Mouse (Mus musculus) ES-Bruce4 (cell line): Measurements from ENCODE around the gene March11. TPM values are rescaled to one million over a fixed set of nuclear protein-coding genes. Genes with fewer than 3 reads are reported as not detected.

Experiments
- H3K27ac ChIP-seq: 2 replicates; pipeline ENCODE4 v1.5.1; 2012; ENCODE audit warnings: low read length, inconsistent platforms; ENCODE audit not compliant: insufficient read depth
- H3K27me3 ChIP-seq: 2 replicates; pipeline ENCODE4 v1.6.1; 2012; ENCODE audit warnings: mild to moderate bottlenecking, low read length, inconsistent platforms; ENCODE audit not compliant: control insufficient read depth, poor library complexity, insufficient read depth, severe bottlenecking
- H3K36me3 ChIP-seq: 2 replicates; pipeline ENCODE4 v1.6.1; 2012; ENCODE audit warnings: inconsistent platforms, mild to moderate bottlenecking, low read length, moderate library complexity; ENCODE audit not compliant: control insufficient read depth, poor library complexity, insufficient read depth, severe bottlenecking
- H3K4me1 ChIP-seq: one replicate; pipeline ENCODE4 v1.8.1; 2011; ENCODE audit warnings: low read length; ENCODE audit not compliant: control insufficient read depth, insufficient read depth
- H3K4me3 ChIP-seq: 2 replicates; pipeline ENCODE4 v1.5.1; 2011; ENCODE audit warnings: low read depth, mild to moderate bottlenecking, low read length
- H3K9ac ChIP-seq: 2 replicates; pipeline ENCODE4 v1.6.1; 2012; ENCODE audit warnings: low read depth, mild to moderate bottlenecking, inconsistent platforms; ENCODE audit not compliant: poor library complexity, severe bottlenecking
- H3K9me3 ChIP-seq: replicated peaks from 2 replicates; pipeline ENCODE4 v1.6.1; 2012; ENCODE audit warnings: mild to moderate bottlenecking, low read length, inconsistent platforms; ENCODE audit not compliant: control insufficient read depth, poor library complexity, insufficient read depth, severe bottlenecking
- CTCF ChIP-seq: IDR thresholded peaks from one replicate; pipeline ENCODE4 v1.8.1; 2011; ENCODE audit warnings: low read depth, low read length
- EP300 ChIP-seq: IDR thresholded peaks from 2 replicates; pipeline ENCODE4 v1.6.1; 2011; ENCODE audit warnings: low read depth, low read length; ENCODE audit not compliant: insufficient read depth
- POLR2A ChIP-seq: IDR thresholded peaks from one replicate; pipeline ENCODE4 v1.8.1; 2011; ENCODE audit warnings: low read length; ENCODE audit not compliant: insufficient read depth
- polyA plus RNA-seq: library from polyadenylated mRNA; stranded (reverse); fragments of >200 nt; gene quantifications from 2 replicates; pipeline ENCODE4 v1.2.4, GENCODE M21; 2011; ENCODE audit warnings: low read depth; ENCODE audit not compliant: missing spikeins, insufficient read depth, insufficient read length

March11 gene
- polyA plus RNA-seq, 1 experiment = not detected

DNA sequence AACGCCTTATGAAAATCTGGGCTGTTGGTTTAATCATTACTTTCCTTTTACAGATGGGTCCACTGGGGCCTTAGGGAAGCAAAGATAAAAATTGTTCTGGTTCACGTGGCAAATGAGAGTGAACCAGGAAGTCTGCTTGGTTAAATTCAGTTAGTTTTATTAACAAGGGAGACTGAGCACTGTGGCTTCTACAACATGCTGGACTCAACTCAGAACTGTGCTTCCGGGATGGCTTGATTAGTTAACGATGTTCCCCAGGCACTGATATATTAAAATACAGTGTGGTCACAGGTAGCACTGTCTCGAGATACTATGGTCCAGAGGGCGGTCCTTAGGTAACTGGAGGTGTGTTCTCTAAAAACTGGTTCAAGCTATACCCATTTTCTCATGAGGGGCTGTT lies 32.1 kb downstream of the March11 start:
- no peak overlapping the region for H3K27ac ChIP-seq
- no peaks in the 10 kb centered on the region for H3K4me1 ChIP-seq
- no peaks in the 10 kb centered on the region for H3K27me3 ChIP-seq
- no peaks in the 10 kb centered on the region for H3K36me3 ChIP-seq
- no peak overlapping the region for H3K4me3 ChIP-seq
- no peak overlapping the region for H3K9ac ChIP-seq
- no peaks in the 10 kb centered on the region for H3K9me3 ChIP-seq
- TF ChIP-seq POLR2A (no peak), EP300 (no peak), CTCF (no peak)

DNA sequence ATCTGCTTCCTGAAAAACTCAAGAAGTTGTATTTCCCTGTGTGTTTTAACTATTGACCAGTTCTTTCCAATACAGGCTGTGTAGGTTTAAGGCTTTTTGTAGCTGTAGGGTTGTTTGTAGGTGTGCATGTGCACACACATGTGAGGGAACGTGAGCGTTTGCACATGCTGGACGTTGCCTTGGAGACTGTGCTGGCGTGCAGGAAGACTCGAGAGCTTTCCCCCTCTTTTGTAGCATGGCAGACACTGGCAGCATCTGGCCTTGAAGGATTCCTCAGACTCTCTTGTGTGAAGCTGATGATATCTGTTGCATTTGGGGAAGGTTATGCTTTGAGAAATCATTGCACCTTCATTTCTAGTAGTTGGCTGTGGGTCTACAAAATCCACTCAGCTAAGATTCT lies 35.5 kb downstream of the March11 start:
- H3K4me1 ChIP-seq = no peaks in the 10 kb centered on the region
- no peak overlapping the region for H3K4me3 ChIP-seq
- no peaks in the 10 kb centered on the region for H3K9me3 ChIP-seq
- no peaks in the 10 kb centered on the region for H3K27me3 ChIP-seq
- TF ChIP-seq POLR2A = no peak
- no peak for TF ChIP-seq EP300
- no peak for TF ChIP-seq CTCF
- no peak overlapping the region for H3K27ac ChIP-seq
- no peaks in the 10 kb centered on the region for H3K36me3 ChIP-seq
- H3K9ac ChIP-seq = no peak overlapping the region

- Histone ChIP-seq H3K9me3 (no peaks in the 10 kb centered on the region), H3K36me3 (no peaks in the 10 kb centered on the region), H3K4me1 (no peaks in the 10 kb centered on the region), H3K27ac (no peak overlapping the region), H3K4me3 (no peak overlapping the region), H3K9ac (no peak overlapping the region), H3K27me3 (no peaks in the 10 kb centered on the region)
- TF ChIP-seq CTCF (no peak), EP300 (no peak), POLR2A (no peak)
Measured at GRCm38 (mm10) chr15:26353656-26354055, 44.8 kb downstream of the March11 start.

DNA sequence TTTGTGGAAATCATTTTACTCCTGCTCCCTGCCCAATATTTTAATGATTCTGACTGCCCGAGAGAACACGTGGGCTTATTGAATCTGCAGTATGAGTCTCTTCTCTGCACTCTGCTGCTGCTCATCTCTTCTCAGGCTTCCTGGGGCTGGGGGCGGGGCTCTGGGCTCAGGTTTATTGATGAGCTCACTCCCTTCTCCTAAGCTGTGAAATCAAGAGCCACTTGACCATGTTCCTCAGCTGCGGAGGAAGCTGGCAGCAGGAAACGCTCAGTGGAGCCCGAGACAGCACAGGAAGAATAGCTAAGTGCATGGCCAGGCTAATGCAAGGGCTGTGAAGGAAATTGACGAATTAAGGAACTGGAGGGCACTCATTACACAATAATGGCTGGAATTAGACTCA lies 56.5 kb downstream of the March11 start:
- H3K4me3 ChIP-seq = no peak overlapping the region
- no peak overlapping the region for H3K27ac ChIP-seq
- H3K9ac ChIP-seq = no peak overlapping the region
- no peaks in the 10 kb centered on the region for H3K4me1 ChIP-seq
- TF ChIP-seq CTCF (no peak), POLR2A (no peak), EP300 (no peak)
- no peaks in the 10 kb centered on the region for H3K36me3 ChIP-seq
- no peaks in the 10 kb centered on the region for H3K27me3 ChIP-seq
- H3K9me3 ChIP-seq = no peaks in the 10 kb centered on the region

DNA sequence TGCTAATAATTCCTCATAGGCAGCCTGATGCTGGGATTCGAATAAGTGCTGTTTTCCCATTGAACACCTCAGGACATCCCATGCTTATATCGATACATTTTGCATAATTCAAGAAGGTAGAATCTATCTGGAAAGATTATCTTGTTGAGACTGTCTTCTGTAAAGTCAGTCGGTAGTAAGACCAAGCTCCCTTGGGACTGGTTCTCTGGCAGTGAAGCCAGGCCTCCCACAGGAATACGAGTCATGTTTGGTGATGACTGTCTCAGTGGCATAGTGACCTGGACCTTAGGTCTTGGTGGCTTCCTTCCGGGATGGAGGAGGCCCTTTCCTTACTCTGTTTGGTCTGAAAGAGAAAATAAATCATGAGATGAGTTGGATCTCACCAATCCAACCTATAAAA lies 57.7 kb downstream of the March11 start:
- Histone ChIP-seq H3K9ac (no peak overlapping the region), H3K27me3 (no peaks in the 10 kb centered on the region), H3K36me3 (no peaks in the 10 kb centered on the region), H3K9me3 (no peaks in the 10 kb centered on the region), H3K27ac (no peak overlapping the region), H3K4me3 (no peak overlapping the region), H3K4me1 (no peaks in the 10 kb centered on the region)
- TF ChIP-seq POLR2A = no peak

GRCm38 (mm10) chr15:26373759-26374158 lies 64.9 kb downstream of the March11 start:
- TF ChIP-seq CTCF (no peak), EP300 (no peak)
- no peak overlapping the region for H3K4me3 ChIP-seq
- H3K27me3 ChIP-seq = no peaks in the 10 kb centered on the region
- no peaks in the 10 kb centered on the region for H3K9me3 ChIP-seq
- no peak overlapping the region for H3K27ac ChIP-seq
- no peaks in the 10 kb centered on the region for H3K4me1 ChIP-seq
- H3K9ac ChIP-seq = no peak overlapping the region
- H3K36me3 ChIP-seq = no peaks in the 10 kb centered on the region
